Mouse (Mus musculus): ENCODE measurements at regions not wholly inside any gene's neighbourhood (a gene's known extent, or its start where the extent isn't known, plus 50 kb on each side); places are given as distances from the start of the nearest gene placed in this dataset.

DNA sequence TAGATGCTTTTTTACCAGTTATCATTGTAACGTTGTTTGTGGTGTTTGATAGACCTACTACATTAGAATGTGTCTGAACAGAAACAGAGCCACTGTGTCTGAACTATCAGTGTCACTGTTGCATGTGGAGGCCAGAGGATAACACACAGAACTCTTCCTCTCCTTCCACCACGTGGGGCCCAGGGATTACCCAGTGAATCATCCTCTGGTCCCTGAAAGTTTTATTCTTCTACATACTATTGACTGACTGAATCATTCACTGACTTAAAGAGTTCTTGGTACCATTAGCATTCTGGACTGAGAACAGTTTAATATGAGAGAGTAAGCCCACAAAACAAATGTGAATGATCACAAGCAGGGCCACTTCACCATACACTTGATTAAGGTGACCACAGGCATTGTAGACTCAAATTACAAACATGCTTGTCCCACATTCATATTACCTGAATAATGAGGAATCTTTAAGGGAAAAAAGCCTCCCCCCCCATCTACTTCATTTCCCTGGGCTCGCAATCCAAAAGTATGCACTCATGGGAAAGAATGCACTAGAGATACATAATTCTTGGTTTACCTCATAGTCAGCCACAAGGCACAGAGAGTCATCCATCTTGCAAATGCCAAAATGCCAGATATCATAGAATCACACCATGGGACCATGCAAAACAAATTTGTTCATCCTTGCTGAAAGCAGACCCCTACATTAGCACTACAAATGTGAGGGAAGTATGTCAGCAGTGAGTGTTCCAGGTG is 68.1 kb upstream of the Tnfsf11 start:
- in situ Hi-C loops (cut with MboI, MseI): loop anchor here (5.0 kb wide), 1 partner anchor 36 kb away; no protein-coding TSS in a partner anchor

DNA sequence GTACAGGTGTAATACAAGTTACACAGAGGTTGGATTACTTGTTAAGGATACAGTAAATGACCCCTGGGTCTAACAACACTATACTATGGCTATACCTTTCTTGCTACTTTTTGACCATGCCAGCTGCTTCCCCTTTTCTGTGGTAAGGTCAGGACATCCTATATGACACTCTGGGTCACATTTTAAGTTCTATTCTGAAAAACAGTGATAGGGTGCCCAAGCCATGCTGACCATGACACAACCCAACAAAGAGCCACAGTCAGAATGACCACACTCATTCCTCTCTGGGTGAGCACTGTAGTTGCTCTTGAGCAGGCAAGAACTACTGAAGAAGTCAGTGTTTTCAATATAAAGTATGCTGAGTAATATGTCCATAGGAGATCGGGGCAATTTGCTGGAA is 64.3 kb upstream of the Tnfsf11 start:
- in situ Hi-C loops (cut with MboI, MseI): no loop called here

DNA sequence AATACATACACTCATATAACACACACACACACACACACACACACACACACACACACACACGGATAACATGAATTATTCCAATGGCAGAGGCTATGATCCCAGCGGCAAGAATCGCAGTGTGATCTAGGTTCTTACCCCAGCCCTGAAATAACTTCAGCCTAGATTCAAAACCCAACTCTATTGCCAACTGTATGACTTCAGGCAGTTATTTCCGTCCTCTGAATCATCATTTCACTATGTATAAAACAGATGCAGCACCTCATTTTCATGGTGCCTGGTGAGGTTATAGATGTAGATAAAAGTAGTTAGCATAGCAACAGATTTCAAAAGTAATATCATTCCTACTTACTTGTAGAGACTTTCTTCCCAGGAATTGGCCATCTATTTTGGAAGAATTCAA is 61.0 kb upstream of the Tnfsf11 start:
- in situ Hi-C loops (cut with MboI, MseI): loop anchor here (5.0 kb wide), 1 partner anchor 63 kb away; no protein-coding TSS in a partner anchor

DNA sequence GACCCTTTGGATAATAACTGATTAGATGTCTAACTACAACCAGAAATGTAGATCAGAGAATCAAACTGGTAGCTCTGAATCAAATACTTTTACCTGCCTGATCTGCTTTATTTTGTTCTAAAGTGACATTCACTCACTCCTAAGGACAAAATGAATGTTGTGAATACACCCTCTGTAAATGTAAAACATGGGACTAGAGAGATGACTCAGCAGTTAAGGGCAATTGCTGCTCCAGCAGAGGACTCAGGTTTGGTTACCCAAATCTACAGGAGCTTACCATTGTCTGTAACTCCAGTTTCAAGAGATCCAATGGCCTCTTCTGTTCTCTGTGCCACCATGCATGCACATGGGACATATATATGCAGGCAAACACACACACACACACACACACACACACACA is 57.0 kb upstream of the Tnfsf11 start:
- in situ Hi-C loops (cut with MboI, MseI): loop anchor here (5.0 kb wide), 1 partner anchor 67 kb away; no protein-coding TSS in a partner anchor

DNA sequence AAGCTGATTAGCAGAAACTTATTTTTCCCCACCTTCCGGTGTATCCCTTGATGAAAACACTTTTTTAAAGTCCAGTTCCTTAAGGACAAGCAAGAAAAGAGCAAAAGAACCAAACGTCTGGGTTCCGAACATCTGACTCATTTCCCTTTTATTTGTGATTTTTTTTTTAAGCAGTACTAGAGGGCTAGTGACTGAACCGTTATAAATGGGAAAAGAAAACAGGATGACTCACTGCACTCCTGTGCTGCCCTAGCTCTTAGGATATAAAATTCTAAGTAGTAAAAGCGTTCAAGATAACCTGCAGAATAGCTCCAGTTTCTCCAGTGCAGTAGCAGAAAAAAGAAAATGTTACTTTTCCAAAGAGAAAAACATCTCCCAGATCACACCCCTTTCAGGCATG is 55.3 kb upstream of the Tnfsf11 start:
- in situ Hi-C loops (cut with MboI, MseI): no loop called here
